Mouse (Mus musculus): ENCODE measurements around the gene Ankrd33b. TPM values are rescaled to one million over a fixed set of nuclear protein-coding genes. Genes with fewer than 3 reads are reported as not detected.

Ankrd33b gene
- polyA plus RNA-seq, 1 experiment, result 0.66 TPM

DNA sequence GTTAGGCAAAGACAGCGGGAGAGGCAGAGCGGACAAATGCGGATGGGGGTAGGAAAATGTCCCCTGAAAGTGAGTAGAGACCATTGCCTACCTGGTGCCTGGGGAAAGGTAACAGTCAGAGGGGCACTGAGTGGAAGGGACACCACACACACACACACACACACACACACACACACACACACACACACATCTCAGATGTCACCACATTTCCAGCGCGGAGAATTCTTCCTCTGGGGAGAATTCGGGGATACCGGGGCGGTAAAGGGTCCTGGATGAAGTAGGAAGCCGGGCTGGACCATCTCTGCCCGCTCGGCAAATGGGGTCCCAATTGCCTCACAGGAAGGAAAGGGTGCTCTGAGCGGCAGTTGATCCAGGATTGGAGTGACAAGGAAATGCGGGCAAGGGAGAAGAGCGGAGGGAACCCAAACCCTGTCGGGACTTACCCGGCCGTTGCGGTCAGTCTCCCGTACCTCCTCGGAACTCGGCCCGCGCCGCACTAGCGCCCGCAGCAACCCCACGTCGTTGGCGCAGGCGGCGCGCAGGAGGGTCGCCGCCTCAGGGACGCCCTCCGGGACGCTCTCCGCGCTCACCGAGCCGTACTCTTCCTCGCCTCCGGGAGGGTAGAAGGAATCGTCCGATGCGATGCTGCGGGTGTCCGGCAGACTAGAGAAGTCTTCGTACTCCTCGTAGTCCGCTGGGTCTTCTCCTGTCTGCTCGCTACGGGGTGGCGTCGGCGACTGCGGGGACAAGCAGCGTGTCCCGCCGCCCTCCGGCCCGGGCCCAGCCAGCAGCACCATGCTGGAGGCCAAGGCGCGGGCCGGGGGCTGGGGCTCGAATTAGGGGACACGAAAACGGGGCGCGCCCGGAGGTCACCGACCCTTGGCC is 688 bp downstream of the Ankrd33b start:
- TF ChIP-seq CTCF (IDR thresholded peaks at IDR 0.05; ENCODE audit: borderline replicate concordance, extremely low read depth, insufficient read depth, insufficient read length) (no peak), POLR2A (IDR thresholded peaks at IDR 0.05; ENCODE audit: borderline replicate concordance, extremely low read depth, insufficient read depth, insufficient read length, poor library complexity, severe bottlenecking) (no peak)
- peak; percentile 23 for DNase-seq (ENCODE audit: low read depth)

DNA sequence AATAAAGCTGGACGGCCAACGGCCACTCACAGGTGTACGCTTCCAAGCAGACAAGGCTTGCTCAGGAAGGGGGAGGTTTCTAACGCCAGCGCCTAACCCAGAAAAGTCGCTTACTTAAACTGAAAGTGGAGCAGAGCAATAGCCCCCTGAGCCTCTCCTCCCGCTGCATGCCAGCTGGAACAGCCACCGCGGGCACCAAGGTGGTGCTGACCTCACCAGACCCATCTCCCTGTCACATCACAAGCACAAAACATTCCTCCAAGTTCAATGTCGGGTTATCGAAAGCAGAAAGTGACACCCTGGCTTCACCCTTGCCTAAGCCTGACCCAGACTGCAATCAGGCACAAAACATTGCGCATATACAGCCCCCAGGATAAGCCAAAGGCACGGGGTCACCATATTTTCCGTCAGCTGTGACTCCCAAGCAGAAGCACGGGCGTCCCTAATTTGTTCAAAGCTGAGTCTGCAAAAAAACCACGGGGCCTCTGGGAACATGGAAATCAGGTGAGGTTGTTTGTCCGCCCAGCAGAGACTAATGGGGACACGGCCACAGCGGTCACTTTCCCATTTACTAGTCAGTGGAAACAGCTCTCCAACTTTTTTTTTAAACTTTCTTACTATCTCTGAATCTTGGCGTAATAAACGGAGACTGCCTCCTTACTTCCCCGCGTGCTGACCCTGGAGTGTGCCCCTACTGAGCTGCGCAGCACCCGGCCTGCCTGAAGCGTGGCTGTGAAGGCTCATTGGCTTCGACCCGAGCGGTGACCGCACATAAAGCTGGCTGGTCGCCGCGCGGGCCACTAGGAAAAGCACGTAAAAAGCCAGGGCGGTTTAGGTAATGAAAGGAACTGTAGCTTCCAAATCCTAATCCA is 1.6 kb downstream of the Ankrd33b start:
- DNase-seq (ENCODE audit: low read depth), result peak; percentile 33
- no peak for TF ChIP-seq POLR2A (IDR thresholded peaks at IDR 0.05; ENCODE audit: borderline replicate concordance, extremely low read depth, insufficient read depth, insufficient read length, poor library complexity, severe bottlenecking)
- no peak for TF ChIP-seq CTCF (IDR thresholded peaks at IDR 0.05; ENCODE audit: borderline replicate concordance, extremely low read depth, insufficient read depth, insufficient read length)

DNA sequence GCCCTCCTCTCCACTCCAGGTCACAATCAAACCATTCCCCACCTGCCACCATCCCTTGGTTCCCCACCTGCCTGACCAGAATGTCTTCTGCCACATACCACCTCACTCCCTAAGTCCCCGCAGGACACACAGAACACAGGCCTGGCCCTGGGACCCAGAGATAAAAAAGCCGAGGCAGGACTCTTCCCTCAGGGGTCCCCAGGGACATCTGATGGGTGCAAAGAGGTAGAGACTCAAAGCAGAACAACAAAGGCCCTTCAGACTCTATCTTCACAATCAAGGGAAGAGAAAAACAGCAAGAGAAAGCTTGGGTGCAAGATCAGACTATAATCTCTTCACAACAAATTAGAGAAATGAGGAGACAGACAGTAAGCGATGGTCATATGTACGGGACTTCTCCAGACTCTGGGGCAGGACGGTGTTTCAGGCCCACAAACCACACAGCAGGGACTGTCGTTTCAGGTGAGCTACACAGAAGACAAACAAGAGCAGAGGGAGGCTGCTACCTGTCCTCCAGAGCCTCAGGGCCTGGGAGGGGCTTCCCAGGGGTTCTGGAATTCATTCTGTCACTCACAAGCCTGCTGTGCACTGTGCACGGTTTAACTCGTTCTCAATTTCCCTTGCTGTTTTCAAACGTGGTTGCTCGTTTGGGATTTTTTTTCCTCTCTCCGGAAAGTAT is 2.3 kb downstream of the Ankrd33b start:
- DNase-seq (ENCODE audit: low read depth), result no peak
- TF ChIP-seq POLR2A (IDR thresholded peaks at IDR 0.05; ENCODE audit: borderline replicate concordance, extremely low read depth, insufficient read depth, insufficient read length, poor library complexity, severe bottlenecking), result no peak
- no peak for TF ChIP-seq CTCF (IDR thresholded peaks at IDR 0.05; ENCODE audit: borderline replicate concordance, extremely low read depth, insufficient read depth, insufficient read length)

DNA sequence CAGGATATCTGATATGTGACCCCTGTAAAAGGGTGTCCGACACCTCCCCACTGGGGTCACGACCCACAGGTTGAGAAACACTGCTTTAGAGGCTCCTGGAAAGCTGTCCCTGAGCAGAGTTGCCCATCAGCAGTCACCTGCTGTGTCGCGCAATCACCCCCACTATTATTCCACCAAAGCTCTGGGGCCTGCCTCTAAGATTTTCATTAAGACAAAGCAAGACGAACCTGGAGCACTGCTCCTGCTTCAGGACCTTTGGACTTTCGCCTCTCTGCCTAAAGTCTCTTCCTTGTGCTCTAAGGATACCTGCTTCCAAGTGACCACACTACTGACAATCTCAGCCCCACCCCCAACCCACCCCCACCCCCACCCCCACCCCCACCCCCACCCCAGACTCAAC is 3.1 kb downstream of the Ankrd33b start:
- TF ChIP-seq POLR2A (IDR thresholded peaks at IDR 0.05; ENCODE audit: borderline replicate concordance, extremely low read depth, insufficient read depth, insufficient read length, poor library complexity, severe bottlenecking), result no peak
- no peak for TF ChIP-seq CTCF (IDR thresholded peaks at IDR 0.05; ENCODE audit: borderline replicate concordance, extremely low read depth, insufficient read depth, insufficient read length)
- DNase-seq (ENCODE audit: low read depth), result no peak

DNA sequence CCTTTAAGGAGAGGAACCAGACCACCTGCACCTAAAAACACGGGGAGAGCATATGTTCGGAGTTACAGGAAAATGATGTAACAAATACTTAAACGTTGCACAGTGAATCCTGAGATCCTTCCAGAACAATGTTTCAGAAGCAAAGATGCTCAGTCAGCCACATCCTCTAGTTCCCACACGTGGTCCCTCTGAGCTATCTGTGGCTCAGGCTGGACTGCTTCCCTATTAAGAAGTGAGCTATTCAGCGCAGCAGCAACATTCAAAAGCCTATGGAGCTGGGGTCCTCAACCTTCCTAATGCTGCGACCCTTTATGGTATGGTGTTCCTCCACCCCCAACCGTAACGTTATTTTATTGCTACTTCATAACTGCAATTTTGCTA is 3.6 kb downstream of the Ankrd33b start:
- TF ChIP-seq POLR2A (IDR thresholded peaks at IDR 0.05; ENCODE audit: borderline replicate concordance, extremely low read depth, insufficient read depth, insufficient read length, poor library complexity, severe bottlenecking) (no peak), CTCF (IDR thresholded peaks at IDR 0.05; ENCODE audit: borderline replicate concordance, extremely low read depth, insufficient read depth, insufficient read length) (no peak)
- no peak for DNase-seq (ENCODE audit: low read depth)

DNA sequence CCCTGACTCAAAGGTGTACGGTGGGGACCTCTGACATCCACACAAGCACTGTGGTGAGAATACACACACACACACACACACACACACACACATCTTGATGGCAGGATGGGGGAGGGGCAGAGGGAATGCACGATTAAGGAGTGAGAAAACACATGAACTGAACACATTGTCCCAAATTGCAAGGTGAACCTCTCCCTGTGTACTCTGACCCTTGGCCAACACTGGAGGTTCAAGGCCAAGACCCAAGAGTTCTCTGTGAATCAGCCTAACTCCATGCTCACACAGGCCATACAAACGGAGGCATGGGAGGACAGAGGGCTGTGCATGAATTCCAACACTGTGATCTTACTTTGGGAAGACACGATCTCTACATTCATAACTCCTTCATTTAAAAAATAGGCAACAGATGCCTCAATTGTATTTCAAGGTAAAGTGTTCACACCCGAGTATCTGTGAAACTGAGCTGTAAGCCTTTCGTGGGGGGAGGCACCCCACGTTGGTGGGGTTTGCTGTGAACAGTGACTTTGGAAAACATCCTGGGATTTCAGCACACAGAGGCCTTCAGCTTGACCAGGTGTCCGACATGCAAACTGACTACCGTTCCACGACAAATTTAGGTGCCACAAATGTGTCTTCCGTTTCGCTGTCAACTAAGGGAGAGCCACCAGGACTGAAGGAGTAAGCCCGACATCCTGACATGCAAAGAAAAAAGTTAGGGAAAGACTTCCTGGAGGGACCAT is 4.1 kb downstream of the Ankrd33b start:
- DNase-seq (ENCODE audit: low read depth), result no peak
- TF ChIP-seq POLR2A (IDR thresholded peaks at IDR 0.05; ENCODE audit: borderline replicate concordance, extremely low read depth, insufficient read depth, insufficient read length, poor library complexity, severe bottlenecking), result no peak
- no peak for TF ChIP-seq CTCF (IDR thresholded peaks at IDR 0.05; ENCODE audit: borderline replicate concordance, extremely low read depth, insufficient read depth, insufficient read length)

DNA sequence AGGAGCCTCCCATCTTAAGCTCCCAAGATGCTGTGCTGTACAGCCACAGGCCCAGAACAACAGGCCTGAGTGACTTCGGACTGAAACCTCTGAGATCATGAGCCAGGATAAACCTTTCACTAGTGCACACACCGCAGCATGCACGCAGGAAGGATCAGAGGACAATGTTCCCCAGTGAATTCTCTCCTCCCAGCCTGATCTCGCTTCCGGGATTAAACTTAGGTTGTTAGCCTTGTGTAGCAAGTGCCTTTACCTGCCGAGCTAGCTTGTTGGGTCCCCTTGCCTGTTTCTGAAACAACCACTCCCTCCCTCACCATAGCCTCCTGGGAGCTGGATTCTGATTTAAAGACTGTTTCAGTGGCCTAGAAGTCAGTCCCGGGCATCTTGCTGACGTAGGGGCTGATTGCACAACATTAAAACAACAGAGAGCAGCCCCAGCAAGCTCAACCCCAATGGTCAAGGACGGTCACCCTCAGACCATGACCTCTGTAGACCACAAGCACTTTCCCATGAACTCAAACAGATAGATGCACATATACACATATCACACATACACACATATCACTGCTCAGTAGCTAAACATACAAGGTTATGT is 6.2 kb downstream of the Ankrd33b start:
- no peak for DNase-seq (ENCODE audit: low read depth)
- TF ChIP-seq CTCF (IDR thresholded peaks at IDR 0.05; ENCODE audit: borderline replicate concordance, extremely low read depth, insufficient read depth, insufficient read length) (no peak), POLR2A (IDR thresholded peaks at IDR 0.05; ENCODE audit: borderline replicate concordance, extremely low read depth, insufficient read depth, insufficient read length, poor library complexity, severe bottlenecking) (no peak)

DNA sequence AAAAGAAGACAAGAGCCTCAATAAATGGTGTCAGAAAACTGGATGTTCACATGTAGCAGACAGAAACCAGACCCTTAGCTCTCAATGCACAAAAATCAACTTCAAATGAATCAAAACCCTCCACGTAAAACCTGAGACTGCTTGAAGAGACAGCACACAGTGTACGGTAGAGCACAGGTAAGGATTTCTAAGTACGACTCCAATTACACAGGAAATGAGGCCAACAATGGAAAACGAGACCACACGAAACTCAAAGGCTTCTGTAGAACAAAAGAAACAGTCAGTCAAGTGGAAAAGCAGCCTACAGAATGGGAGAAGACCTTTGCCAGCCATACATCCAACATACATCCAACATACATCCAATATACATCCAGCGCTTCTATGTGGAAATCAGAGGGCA is 6.9 kb downstream of the Ankrd33b start:
- no peak for DNase-seq (ENCODE audit: low read depth)

DNA sequence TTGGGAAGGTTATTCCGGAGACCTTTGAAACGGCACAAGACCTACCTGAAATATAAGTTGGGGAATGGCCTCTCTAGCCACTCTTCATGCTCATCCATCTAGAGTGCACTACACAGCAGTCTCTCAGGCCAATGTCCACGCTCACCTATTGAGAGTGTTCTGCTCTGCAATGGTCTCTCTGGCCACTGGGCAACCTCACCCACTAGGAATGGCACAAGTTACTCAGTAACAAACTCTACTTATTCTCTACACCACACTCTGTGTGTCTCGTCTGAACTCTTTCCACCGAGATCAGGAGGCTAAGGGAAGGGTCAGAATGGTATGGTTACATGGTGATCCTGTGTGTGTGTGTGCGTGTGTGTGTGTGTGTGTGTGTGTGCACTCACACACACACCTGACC is 7.7 kb downstream of the Ankrd33b start:
- TF ChIP-seq POLR2A (IDR thresholded peaks at IDR 0.05; ENCODE audit: borderline replicate concordance, extremely low read depth, insufficient read depth, insufficient read length, poor library complexity, severe bottlenecking) (no peak), CTCF (IDR thresholded peaks at IDR 0.05; ENCODE audit: borderline replicate concordance, extremely low read depth, insufficient read depth, insufficient read length) (no peak)
- no peak for DNase-seq (ENCODE audit: low read depth)

More for the DNA sequence above, 6.9 kb downstream of the Ankrd33b start:
- no peak for TF ChIP-seq CTCF (IDR thresholded peaks at IDR 0.05; ENCODE audit: borderline replicate concordance, extremely low read depth, insufficient read depth, insufficient read length)
- TF ChIP-seq POLR2A (IDR thresholded peaks at IDR 0.05; ENCODE audit: borderline replicate concordance, extremely low read depth, insufficient read depth, insufficient read length, poor library complexity, severe bottlenecking), result no peak
